Mouse (Mus musculus) midbrain, embryonic 10.5 days (tissue): Measurements from ENCODE around the gene Hat1. TPM values are rescaled to one million over a fixed set of nuclear protein-coding genes. Genes with fewer than 3 reads are reported as not detected.
"Not testable (repeated sequence)": the region's sequence is repeated elsewhere in the genome, so short reads cannot be mapped to it uniquely, and the experiment has no call there.

Source experiments
- DNase-seq: peaks from one replicate; pipeline ENCODE4 v3.0.0-alpha.2; 2017; ENCODE audit warnings: low spot score
- H3K27ac ChIP-seq: fragments of 300-500 bp; sonication (generic); replicated peaks from 2 replicates; pipeline ENCODE4 v1.5.1; 2016; ENCODE audit warnings: mild to moderate bottlenecking
- H3K27me3 ChIP-seq: fragments of 300-500 bp; sonication (generic); 2 replicates; pipeline ENCODE4 v1.6.1; 2016; ENCODE audit warnings: low read depth, mild to moderate bottlenecking; ENCODE audit not compliant: poor library complexity, severe bottlenecking
- H3K36me3 ChIP-seq: fragments of 300-500 bp; sonication (generic); 2 replicates; pipeline ENCODE4 v1.6.1; 2016; ENCODE audit warnings: mild to moderate bottlenecking, moderate library complexity
- H3K4me1 ChIP-seq: fragments of 300-500 bp; sonication (generic); 2 replicates; pipeline ENCODE4 v1.6.1; 2016
- H3K4me3 ChIP-seq: fragments of 300-500 bp; sonication (generic); 2 replicates; pipeline ENCODE4 v1.5.1; 2016; ENCODE audit warnings: mild to moderate bottlenecking, moderate library complexity
- H3K9me3 ChIP-seq: fragments of 300-500 bp; sonication (generic); replicated peaks from 2 replicates; pipeline ENCODE4 v1.6.1; 2016; ENCODE audit warnings: mild to moderate bottlenecking
- WGBS: fragments of 180-500 bp; shearing (Covaris S2); methylation state at CpG from one replicate; pipeline ENCODE4 v1.1.7; 2016; 5-methylcytosine and 5-hydroxymethylcytosine counted together
- polyA plus RNA-seq: library from polyadenylated mRNA; unstranded; fragments of >200 nt; fragmentation: Nextera tagmentation; extraction: Ambion mirVana; gene quantifications from 2 replicates; pipeline ENCODE4 v1.2.1, GENCODE M21; 2016

The Hat1 gene
- polyA plus RNA-seq, 1 experiment from 2014 or later = 243 TPM

DNA sequence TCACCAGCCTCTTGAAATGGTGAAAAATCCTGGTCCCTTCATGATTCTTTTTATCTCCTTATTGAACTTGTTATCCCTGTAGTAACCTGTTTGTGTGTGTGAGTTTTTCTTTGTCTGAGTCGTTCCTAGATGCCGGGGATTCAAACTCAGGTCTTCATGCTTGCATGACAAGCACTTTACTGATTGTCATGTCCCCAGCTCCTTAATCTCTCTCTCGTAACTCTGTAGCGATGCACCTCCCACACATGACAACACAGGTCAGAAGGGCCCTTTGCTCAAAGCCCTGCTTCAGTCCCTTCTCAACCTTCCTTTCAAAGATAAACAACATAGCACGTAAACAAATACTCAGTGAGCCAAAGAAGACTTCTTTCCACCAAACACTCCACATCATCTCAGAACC is 30.4 kb upstream of the Hat1 start:
- WGBS = 90% methylated on average over 5 of the region's 5 CpGs
- Histone ChIP-seq H3K27ac (no peak overlapping the region), H3K9me3 (no peaks in the 10 kb centered on the region), H3K4me3 (no peak overlapping the region), H3K27me3 (no peaks in the 10 kb centered on the region), H3K4me1 (peaks cover 16% of the 10 kb centered on the region; the same call in 1 of the 2 replicates), H3K36me3 (peaks cover 5% of the 10 kb centered on the region; the same call in 1 of the 2 replicates)
- no peak for DNase-seq

GRCm38 (mm10) chr2:71360192-71360591 is 28.6 kb upstream of the Hat1 start:
- no peak for DNase-seq
- WGBS = 84% methylated on average over 1 of the region's 1 CpGs

DNA sequence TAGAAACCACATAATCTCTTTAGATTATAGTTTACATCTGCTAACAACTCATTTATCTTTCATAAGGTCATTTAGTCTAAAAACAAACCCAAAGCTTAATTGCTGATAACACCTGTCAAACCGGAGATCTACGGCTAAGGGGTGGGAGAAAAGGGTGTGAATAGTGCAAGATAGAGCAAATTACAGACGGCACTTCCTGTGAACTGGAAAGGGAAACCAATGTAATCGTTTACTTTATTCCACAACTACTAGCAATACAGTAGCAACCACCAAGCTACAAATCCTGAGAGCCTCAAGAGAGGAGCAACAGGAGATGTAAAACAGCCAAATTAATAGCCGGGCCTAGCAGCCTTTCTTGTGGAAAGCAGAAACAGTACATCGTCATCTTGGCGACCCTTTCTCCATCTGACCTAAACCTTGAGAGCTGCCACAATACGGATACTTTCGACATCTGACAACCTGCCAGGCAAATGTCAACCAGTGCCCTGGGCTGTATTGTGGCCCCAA is 22.1 kb upstream of the Hat1 start:
- no peaks in the 10 kb centered on the region for H3K27me3 ChIP-seq
- no peak for DNase-seq
- H3K27ac ChIP-seq = peak overlapping the region; percentile 84
- no peaks in the 10 kb centered on the region for H3K9me3 ChIP-seq
- 41% methylated on average over 9 of the region's 9 CpGs for WGBS
- H3K4me1 ChIP-seq = peaks cover 14% of the 10 kb centered on the region
- H3K4me3 ChIP-seq = peak overlapping the region; percentile 73
- H3K36me3 ChIP-seq = peaks cover 2% of the 10 kb centered on the region; the same call in 1 of the 2 replicates

More at GRCm38 (mm10) chr2:71360192-71360591, 28.6 kb upstream of the Hat1 start:
- no peak overlapping the region for H3K4me3 ChIP-seq
- peaks cover 5% of the 10 kb centered on the region; the same call in 1 of the 2 replicates for H3K36me3 ChIP-seq
- no peaks in the 10 kb centered on the region for H3K27me3 ChIP-seq
- H3K4me1 ChIP-seq = peaks cover 6% of the 10 kb centered on the region; the same call in 1 of the 2 replicates
- H3K9me3 ChIP-seq = no peaks in the 10 kb centered on the region
- H3K27ac ChIP-seq = no peak overlapping the region

DNA sequence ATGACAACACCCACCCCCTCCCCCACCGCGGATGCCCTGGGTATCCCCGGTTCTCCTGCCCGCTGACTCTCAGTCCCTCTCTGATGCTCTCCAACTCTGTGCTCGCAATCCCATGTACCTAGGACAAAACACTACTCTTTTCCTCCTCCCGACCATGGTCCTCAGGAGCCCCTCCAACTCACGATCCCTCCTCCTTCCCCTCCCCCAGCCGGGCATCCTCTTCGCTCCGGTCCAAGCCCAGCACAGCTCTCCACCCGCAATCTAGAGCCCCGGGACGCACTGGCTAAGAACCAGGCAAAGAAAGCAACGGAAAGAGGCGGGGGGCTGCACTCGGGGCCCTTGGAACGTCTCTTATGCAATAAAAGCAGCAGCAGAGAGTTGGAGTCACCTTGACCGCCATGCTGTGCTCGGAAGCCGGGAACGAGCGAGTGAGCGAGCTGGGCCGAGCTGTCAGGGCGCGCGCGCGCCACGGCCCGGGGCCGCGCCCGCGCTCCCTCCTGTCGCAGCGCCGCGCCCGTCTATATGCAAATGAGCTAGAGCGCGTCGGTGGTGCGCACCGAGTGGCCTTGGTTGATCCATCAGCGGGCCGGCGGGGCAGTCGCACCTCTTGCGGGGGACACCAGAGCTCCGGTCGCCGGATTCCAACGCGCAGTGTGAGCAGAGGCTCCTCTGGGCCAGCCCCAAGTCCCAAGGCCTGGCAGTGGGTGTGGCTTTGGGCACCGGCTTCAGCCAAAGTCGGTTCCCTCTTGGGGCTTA is 21.5 kb upstream of the Hat1 start, which contains the start of gene Slc25a12:
Gene Slc25a12 (minus strand): TSS at position 625 of the 756 bp plus-strand sequence.
- Histone ChIP-seq H3K27ac (peak within 1 kb of the TSS; percentile 84), H3K4me1 (peaks cover 14% of the 10 kb centered on the region), H3K27me3 (no peaks in the 10 kb centered on the region), H3K36me3 (no peaks in the 10 kb centered on the region), H3K9me3 (no peaks in the 10 kb centered on the region), H3K4me3 (peak within 1 kb of the TSS; percentile 73)
- WGBS = under 1% methylated on average over 57 of the region's 57 CpGs
- peak; percentile 86 for DNase-seq

GRCm38 (mm10) chr2:71368086-71368485 is 20.7 kb upstream of the Hat1 start:
- WGBS = 48% methylated on average over 8 of the region's 8 CpGs
- no peak overlapping the region for H3K27ac ChIP-seq
- H3K4me3 ChIP-seq = peak overlapping the region; percentile 73
- H3K36me3 ChIP-seq = no peaks in the 10 kb centered on the region
- DNase-seq = no peak
- no peaks in the 10 kb centered on the region for H3K9me3 ChIP-seq
- no peaks in the 10 kb centered on the region for H3K27me3 ChIP-seq
- H3K4me1 ChIP-seq = peaks cover 14% of the 10 kb centered on the region

DNA sequence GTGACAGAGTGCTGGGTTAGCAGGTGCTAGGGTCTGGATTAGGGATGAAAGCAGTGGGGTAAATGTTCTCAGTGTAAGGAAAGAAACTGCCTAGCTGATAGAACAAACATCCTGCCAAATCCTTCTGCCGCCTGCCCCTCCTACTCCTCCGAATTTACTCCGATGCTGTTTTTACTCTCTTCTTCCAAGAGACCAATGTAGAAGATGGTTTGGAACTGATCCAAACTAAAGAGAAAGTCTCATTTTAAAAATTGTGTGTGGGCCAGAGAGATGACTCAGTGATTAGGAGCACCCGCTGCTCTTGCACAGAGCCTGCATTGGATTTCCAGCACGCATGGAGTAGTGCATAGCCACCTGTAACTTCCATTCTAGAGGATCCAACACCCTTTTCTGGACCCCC is 17.0 kb upstream of the Hat1 start:
- no peak for DNase-seq

GRCm38 (mm10) chr2:71372261-71372660 is 16.5 kb upstream of the Hat1 start:
- not testable (repeated sequence) for DNase-seq, H3K27ac ChIP-seq, H3K4me3 ChIP-seq, H3K27me3 ChIP-seq, H3K9me3 ChIP-seq, H3K36me3 ChIP-seq, H3K4me1 ChIP-seq
- 91% methylated on average over 4 of the region's 4 CpGs for WGBS

More for the DNA sequence above, 17.0 kb upstream of the Hat1 start:
- peaks cover 10% of the 10 kb centered on the region for H3K4me1 ChIP-seq
- H3K9me3 ChIP-seq = no peaks in the 10 kb centered on the region
- H3K27me3 ChIP-seq = no peaks in the 10 kb centered on the region
- no peak overlapping the region for H3K27ac ChIP-seq
- H3K4me3 ChIP-seq = no peak overlapping the region
- H3K36me3 ChIP-seq = no peaks in the 10 kb centered on the region
- WGBS = 93% methylated on average over 5 of the region's 5 CpGs

DNA sequence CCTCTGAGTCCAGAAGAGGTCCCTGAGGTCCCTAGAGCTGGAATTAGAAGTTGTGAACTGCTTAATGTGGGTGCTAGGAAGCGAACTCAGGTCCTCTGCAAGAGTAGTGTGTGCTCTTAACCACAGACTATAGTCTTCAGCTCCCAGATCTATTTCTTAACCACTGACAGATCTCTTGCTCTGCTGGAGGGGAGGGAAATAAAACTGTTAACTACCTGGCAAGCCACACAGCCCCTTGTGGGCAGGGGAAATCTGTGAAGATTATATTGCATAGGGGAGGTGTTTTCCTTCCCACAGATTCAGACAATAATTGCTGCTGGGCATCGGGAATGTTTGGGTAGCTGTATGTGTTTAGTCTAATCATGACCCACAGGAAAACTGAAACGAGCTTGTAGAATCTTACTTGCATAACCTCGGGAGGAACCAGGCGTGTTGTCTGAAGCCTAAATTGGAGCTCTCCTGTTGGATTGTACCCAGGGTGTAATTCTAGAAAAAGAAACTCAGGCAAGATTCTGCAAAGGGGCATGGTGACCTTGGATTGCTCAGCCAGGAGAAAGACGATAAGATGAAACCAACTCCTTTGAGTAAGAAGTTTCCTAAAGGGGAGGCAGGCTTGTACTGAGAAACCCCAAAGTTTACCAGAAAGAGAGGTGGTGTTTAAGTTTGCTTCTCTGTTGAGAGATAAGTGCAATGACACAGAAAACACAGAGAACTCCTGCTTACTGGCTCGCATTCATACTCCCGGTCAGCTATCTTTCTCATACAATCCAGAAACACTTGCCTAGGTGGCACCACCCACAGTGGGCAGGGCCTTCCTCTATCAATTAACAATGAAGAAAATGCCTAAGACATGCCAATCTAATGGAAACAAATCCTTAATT is 14.2 kb upstream of the Hat1 start:
- no peaks in the 10 kb centered on the region for H3K4me1 ChIP-seq
- 86% methylated on average over 8 of the region's 8 CpGs for WGBS

DNA sequence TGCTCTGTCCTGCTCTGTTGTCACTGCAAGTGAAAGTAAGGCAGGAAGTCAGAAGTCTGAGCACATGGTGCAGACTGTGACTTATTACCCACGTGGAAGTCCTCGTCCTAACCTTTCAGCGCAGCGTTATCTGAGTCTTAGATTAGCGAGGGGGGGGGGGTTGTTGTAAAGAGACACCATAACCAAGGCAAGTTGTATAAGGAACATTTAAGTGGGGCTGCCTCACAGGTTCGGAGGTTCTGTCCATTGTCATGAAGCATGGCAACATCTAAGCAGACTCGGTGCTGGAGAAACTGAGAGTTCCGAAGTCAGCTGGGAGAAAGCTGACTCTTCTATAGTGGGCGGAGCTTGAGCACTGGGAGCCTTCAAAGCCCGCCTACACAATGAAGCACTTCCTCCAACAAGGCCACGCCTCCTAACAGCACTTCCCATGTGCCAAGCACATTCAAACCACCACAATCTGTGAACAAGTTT is 12.3 kb upstream of the Hat1 start:
- no peaks in the 10 kb centered on the region for H3K9me3 ChIP-seq
- no peak overlapping the region for H3K27ac ChIP-seq
- H3K4me3 ChIP-seq = no peak overlapping the region
- H3K4me1 ChIP-seq = no peaks in the 10 kb centered on the region
- DNase-seq = no peak
- 51% methylated on average over 11 of the region's 11 CpGs for WGBS
- no peaks in the 10 kb centered on the region for H3K36me3 ChIP-seq
- H3K27me3 ChIP-seq = no peaks in the 10 kb centered on the region

More for the DNA sequence above, 14.2 kb upstream of the Hat1 start:
- Histone ChIP-seq H3K27ac (no peak overlapping the region), H3K27me3 (no peaks in the 10 kb centered on the region), H3K4me3 (no peak overlapping the region), H3K36me3 (no peaks in the 10 kb centered on the region), H3K9me3 (no peaks in the 10 kb centered on the region)
- DNase-seq = no peak

- Histone ChIP-seq H3K27me3 (no peaks in the 10 kb centered on the region), H3K4me1 (no peaks in the 10 kb centered on the region), H3K9me3 (no peaks in the 10 kb centered on the region), H3K27ac (no peak overlapping the region), H3K36me3 (no peaks in the 10 kb centered on the region), H3K4me3 (no peak overlapping the region)
- WGBS = 91% methylated on average over 5 of the region's 5 CpGs
- DNase-seq = no peak
Measured at GRCm38 (mm10) chr2:71377426-71377825, 11.3 kb upstream of the Hat1 start.

DNA sequence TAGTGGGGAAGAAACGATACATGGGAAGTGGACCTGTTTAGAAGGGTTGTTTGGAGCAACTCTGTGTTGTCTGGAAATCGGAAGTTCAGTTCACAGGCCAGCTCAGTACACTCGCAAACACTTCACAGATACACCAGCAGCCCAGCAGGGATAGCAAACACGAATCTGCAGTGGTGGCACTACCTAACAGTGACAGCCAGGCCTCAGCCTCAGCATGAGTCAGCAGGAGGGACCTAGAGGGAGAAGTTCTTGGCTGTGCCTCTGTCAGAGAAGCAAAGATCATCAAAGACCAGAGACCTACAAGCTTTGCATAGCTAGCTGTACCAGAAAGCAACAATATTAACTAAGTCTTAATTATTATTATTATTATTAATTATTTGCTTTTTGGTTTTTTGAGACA is 6.8 kb upstream of the Hat1 start:
- Histone ChIP-seq H3K4me3 (no peak overlapping the region), H3K27ac (no peak overlapping the region), H3K36me3 (no peaks in the 10 kb centered on the region), H3K9me3 (no peaks in the 10 kb centered on the region), H3K4me1 (no peaks in the 10 kb centered on the region), H3K27me3 (no peaks in the 10 kb centered on the region)
- 72% methylated on average over 4 of the region's 4 CpGs for WGBS
- DNase-seq = no peak

DNA sequence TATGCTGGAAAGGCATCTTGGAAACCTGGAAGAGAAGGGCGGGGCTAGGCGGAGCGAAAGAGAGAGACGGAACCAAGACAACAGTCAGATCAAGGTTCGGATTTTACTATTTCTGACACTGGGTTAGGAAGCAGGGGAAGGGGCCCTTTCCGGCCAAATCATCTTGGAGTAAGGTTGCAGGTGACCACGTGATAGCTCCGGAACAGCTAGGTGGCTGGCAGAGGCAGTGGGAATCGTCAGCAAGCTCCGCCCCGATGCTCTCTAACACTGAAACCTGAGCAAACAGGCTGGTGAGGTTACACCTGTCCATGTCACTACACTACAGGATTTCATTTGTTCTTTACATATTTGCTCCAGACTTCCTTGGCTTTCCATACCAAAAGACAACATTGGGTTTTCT is 4.9 kb upstream of the Hat1 start:
- Histone ChIP-seq H3K9me3 (no peaks in the 10 kb centered on the region), H3K4me3 (no peak overlapping the region)
- WGBS = 38% methylated on average over 11 of the region's 11 CpGs

More for the DNA sequence above, 4.9 kb upstream of the Hat1 start:
- Histone ChIP-seq H3K36me3 (no peaks in the 10 kb centered on the region), H3K4me1 (peaks cover 4% of the 10 kb centered on the region; the same call in 1 of the 2 replicates), H3K27ac (no peak overlapping the region), H3K27me3 (no peaks in the 10 kb centered on the region)
- no peak for DNase-seq
